Mouse (Mus musculus): Measurements from ENCODE around the gene Fads2. TPM values are rescaled to one million over a fixed set of nuclear protein-coding genes. Genes with fewer than 3 reads are reported as not detected.

The Fads2 gene
- polyA plus RNA-seq, 1 experiment from 2014 or later = 219 TPM

- no peak for DNase-seq (ENCODE audit: low read depth, low spot score)
- ChIA-PET POLR2A (interaction anchor here (0.9 to 4.8 kb wide), 4 partner anchors 11 to 54 kb away, joined by 3 to 19 read pairs (median 4); no protein-coding TSS in a partner anchor), CTCF (interaction anchor here (1.2 to 4.8 kb wide), 6 partner anchors 14 to 135 kb away, joined by 3 to 28 read pairs (median 11); no protein-coding TSS in a partner anchor)
- no peak for TF ChIP-seq CTCF (IDR thresholded peaks at IDR 0.05)
- in situ Hi-C loops (cut with MboI; ENCODE audit: low pct_unique_long_range_greater_than_20kb) = no loop called here
- ATAC-seq = peak; percentile 49
- H3K27me3 ChIP-seq = no peaks in the 10 kb centered on the region
Measured at GRCm38 (mm10) chr19:10057486-10058351, 43.8 kb downstream of the Fads2 start.

GRCm38 (mm10) chr19:10056686-10057085 is 44.9 kb downstream of the Fads2 start:
- in situ Hi-C loops (cut with MboI; ENCODE audit: low pct_unique_long_range_greater_than_20kb) = no loop called here
- no peaks in the 10 kb centered on the region for H3K27me3 ChIP-seq
- POLR2A ChIA-PET = interaction anchor here (0.9 to 4.8 kb wide), 3 partner anchors 10 to 55 kb away, joined by 3 to 19 read pairs (median 3); no protein-coding TSS in a partner anchor
- ATAC-seq (no peak), DNase-seq (ENCODE audit: low read depth, low spot score) (no peak)
- CTCF ChIA-PET = interaction anchor here (2.1 to 4.8 kb wide), 2 partner anchors 13 to 18 kb away, joined by 7 to 28 read pairs; no protein-coding TSS in a partner anchor
- TF ChIP-seq CTCF (IDR thresholded peaks at IDR 0.05) = no peak

- CTCF ChIA-PET = interaction anchor here (2.1 to 4.8 kb wide), 2 partner anchors 12 to 17 kb away, joined by 7 to 28 read pairs; no protein-coding TSS in a partner anchor
Measured at GRCm38 (mm10) chr19:10055783-10056660, 45.5 kb downstream of the Fads2 start.

GRCm38 (mm10) chr19:10055261-10055660 is 46.3 kb downstream of the Fads2 start:
- in situ Hi-C loops (cut with MboI; ENCODE audit: low pct_unique_long_range_greater_than_20kb) = no loop called here
- ChIA-PET CTCF (interaction anchor here (1.2 kb wide), 1 partner anchor 16 kb away, joined by 3 read pairs; no protein-coding TSS in a partner anchor), POLR2A (interaction anchor here (1.0 kb wide), 1 partner anchor 9 kb away, joined by 4 read pairs; no protein-coding TSS in a partner anchor)
- no peak for ATAC-seq
- DNase-seq (ENCODE audit: low read depth, low spot score) = no peak
- TF ChIP-seq CTCF (IDR thresholded peaks at IDR 0.05) = no peak
- H3K27me3 ChIP-seq = no peaks in the 10 kb centered on the region

More at GRCm38 (mm10) chr19:10055783-10056660, 45.5 kb downstream of the Fads2 start:
- DNase-seq (ENCODE audit: low read depth, low spot score) = no peak
- no peak for TF ChIP-seq CTCF (IDR thresholded peaks at IDR 0.05)
- in situ Hi-C loops (cut with MboI; ENCODE audit: low pct_unique_long_range_greater_than_20kb) = no loop called here
- POLR2A ChIA-PET = interaction anchor here (1.0 to 4.8 kb wide), 2 partner anchors 10 to 12 kb away, joined by 4 to 19 read pairs; no protein-coding TSS in a partner anchor
- no peaks in the 10 kb centered on the region for H3K27me3 ChIP-seq
- peak; percentile 29 for ATAC-seq

- ChIA-PET CTCF (interaction anchor here (1.2 to 1.5 kb wide), 3 partner anchors 11 to 20 kb away, joined by 3 to 6 read pairs (median 4); no protein-coding TSS in a partner anchor), POLR2A (no interaction called here)
- no peak for DNase-seq (ENCODE audit: low read depth, low spot score)
- in situ Hi-C loops (cut with MboI; ENCODE audit: low pct_unique_long_range_greater_than_20kb) = no loop called here
- no peak for TF ChIP-seq CTCF (IDR thresholded peaks at IDR 0.05)
- ATAC-seq = no peak
- H3K27me3 ChIP-seq = no peaks in the 10 kb centered on the region
Measured at GRCm38 (mm10) chr19:10054361-10055075, 47.0 kb downstream of the Fads2 start.

- H3K27me3 ChIP-seq = no peaks in the 10 kb centered on the region
- no peak for DNase-seq (ENCODE audit: low read depth, low spot score)
- ChIA-PET POLR2A (interaction anchor here (0.8 kb wide), 1 partner anchor 12 kb away, joined by 3 read pairs; no protein-coding TSS in a partner anchor), CTCF (interaction anchor here (1.2 to 1.5 kb wide), 3 partner anchors 10 to 19 kb away, joined by 3 to 6 read pairs (median 4); no protein-coding TSS in a partner anchor)
- ATAC-seq = no peak
- no peak for TF ChIP-seq CTCF (IDR thresholded peaks at IDR 0.05)
- in situ Hi-C loops (cut with MboI; ENCODE audit: low pct_unique_long_range_greater_than_20kb) = no loop called here
Measured at GRCm38 (mm10) chr19:10053692-10054260, 47.8 kb downstream of the Fads2 start.

- DNase-seq (ENCODE audit: low read depth, low spot score) (no peak), ATAC-seq (no peak)
- CTCF ChIA-PET = interaction anchor here (0.8 to 1.2 kb wide), 2 partner anchors 10 to 14 kb away, joined by 3 to 4 read pairs; no protein-coding TSS in a partner anchor
- in situ Hi-C loops (cut with MboI; ENCODE audit: low pct_unique_long_range_greater_than_20kb) = no loop called here
- POLR2A ChIA-PET = no interaction called here
- no peak for TF ChIP-seq CTCF (IDR thresholded peaks at IDR 0.05)
- no peaks in the 10 kb centered on the region for H3K27me3 ChIP-seq
Measured at GRCm38 (mm10) chr19:10052698-10053097, 48.8 kb downstream of the Fads2 start.

- POLR2A ChIA-PET = interaction anchor here (0.7 kb wide), 1 partner anchor 41 kb away, joined by 3 read pairs; no protein-coding TSS in a partner anchor
- no peak for TF ChIP-seq CTCF (IDR thresholded peaks at IDR 0.05)
- DNase-seq (ENCODE audit: low read depth, low spot score) (no peak), ATAC-seq (no peak)
- no peaks in the 10 kb centered on the region for H3K27me3 ChIP-seq
- CTCF ChIA-PET = interaction anchor here (2.1 kb wide), 1 partner anchor 16 kb away, joined by 6 read pairs; no protein-coding TSS in a partner anchor
- in situ Hi-C loops (cut with MboI; ENCODE audit: low pct_unique_long_range_greater_than_20kb) = no loop called here
Measured at GRCm38 (mm10) chr19:10050438-10050837, 51.1 kb downstream of the Fads2 start.

- in situ Hi-C loops (cut with MboI; ENCODE audit: low pct_unique_long_range_greater_than_20kb) = no loop called here
- DNase-seq (ENCODE audit: low read depth, low spot score) (no peak), ATAC-seq (no peak)
- no peaks in the 10 kb centered on the region for H3K27me3 ChIP-seq
- ChIA-PET CTCF (interaction anchor here (1.4 to 2.1 kb wide), 2 partner anchors 11 to 15 kb away, joined by 4 to 6 read pairs; no protein-coding TSS in a partner anchor), POLR2A (interaction anchor here (0.6 kb wide), 1 partner anchor 98 kb away, joined by 3 read pairs; no protein-coding TSS in a partner anchor)
- no peak for TF ChIP-seq CTCF (IDR thresholded peaks at IDR 0.05)
Measured at GRCm38 (mm10) chr19:10049533-10049932, 52.0 kb downstream of the Fads2 start.
